Mouse (Mus musculus): ENCODE data around the gene Hoxd11. TPM values are rescaled to one million over a fixed set of nuclear protein-coding genes. Genes with fewer than 3 reads are reported as not detected.
A peak's percentile ranks its signal among the peaks of the same experiment; 100 is the strongest.

The Hoxd11 gene
- polyA plus RNA-seq, 1 experiment from 2014 or later, result 3.6 TPM

DNA sequence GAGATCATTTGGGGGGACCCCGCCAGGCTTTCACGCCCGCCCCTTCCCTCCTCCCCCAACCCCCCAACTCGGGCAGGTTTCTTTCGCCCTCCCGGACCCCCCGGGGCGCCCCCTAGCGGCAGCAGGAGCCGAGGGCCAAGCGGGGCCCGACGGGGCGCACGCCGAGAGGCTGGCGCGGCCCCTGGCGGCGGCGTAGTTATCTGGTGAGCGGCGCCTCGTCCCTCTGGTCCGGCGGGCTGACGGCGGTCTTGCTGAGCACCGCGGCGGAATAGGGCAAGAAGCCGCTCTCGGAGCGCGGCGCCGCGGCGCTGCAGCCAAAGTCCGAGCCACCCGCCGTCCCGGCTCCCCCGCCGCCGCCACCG is 24.0 kb upstream of the Hoxd11 start:
- H3K4me2 ChIP-seq (ENCODE audit: low read length), result peak overlapping the region; percentile 51
- no peaks in the 10 kb centered on the region for H3K9me3 ChIP-seq (ENCODE audit: control insufficient read depth, low read length)
- WGBS, result 2% methylated on average over 25 of the region's 47 CpGs
- peak overlapping the region; percentile 25 for H3K4me3 ChIP-seq (ENCODE audit: low read depth, low read length)
- no peak overlapping the region for H3K9ac ChIP-seq (ENCODE audit: low read length)
- ATAC-seq (replicated peaks; ENCODE audit: low FRiP score, low TSS enrichment, low read depth) (no peak), DNase-seq (ENCODE audit: low spot score) (peak; percentile 61)
- peaks cover 9% of the 10 kb centered on the region for H3K4me1 ChIP-seq (replicated peaks; ENCODE audit: control insufficient read depth, insufficient read depth, low read length)
- peaks cover 96% of the 10 kb centered on the region for H3K27me3 ChIP-seq (replicated peaks; ENCODE audit: control insufficient read depth, insufficient read depth, low read length)
- no peak overlapping the region for H3K27ac ChIP-seq (ENCODE audit: low read depth)
- no peaks in the 10 kb centered on the region for H3K36me3 ChIP-seq (ENCODE audit: control insufficient read depth, insufficient read depth, low read length)

DNA sequence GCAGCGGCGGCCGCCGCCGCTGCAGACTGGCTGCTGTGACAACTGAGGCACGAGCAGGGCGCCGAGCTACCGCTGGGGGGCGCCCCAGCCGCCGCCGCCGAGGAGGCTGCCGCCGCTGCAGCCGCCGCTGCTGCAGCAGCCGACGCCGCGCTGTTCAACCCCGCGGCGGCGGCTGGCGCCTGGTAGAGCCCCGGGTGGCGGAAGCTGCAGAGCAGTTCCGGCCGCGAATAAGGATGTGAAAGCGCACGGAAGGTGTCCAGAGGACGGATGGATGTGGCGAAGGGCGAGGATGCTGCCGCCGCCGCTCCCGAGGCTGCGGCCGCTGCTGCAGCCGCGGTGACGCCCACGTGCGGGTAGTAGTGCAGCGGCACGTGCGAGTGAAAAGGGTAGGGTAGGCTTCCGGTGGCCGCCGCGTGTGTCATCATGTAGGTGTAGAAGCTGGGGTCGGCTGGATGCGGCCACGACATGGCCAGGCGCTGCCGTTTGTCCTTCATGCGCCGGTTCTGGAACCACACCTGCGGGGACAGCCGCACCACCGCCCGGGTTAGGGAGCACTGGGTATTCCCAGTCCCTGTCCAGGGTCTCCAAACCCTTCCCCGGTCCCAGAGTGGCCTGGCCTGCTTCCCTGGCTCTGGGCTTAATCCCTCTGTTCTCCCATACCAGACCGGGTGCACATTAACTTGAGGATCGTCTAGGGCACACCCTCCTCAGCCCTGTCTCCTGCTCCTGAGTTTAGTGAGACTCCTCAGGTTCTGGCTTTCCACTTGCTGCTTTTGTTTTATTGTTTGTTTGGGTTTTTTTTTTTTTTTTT is 23.3 kb upstream of the Hoxd11 start:
- no peak overlapping the region for H3K9ac ChIP-seq (ENCODE audit: low read length)
- H3K36me3 ChIP-seq (ENCODE audit: control insufficient read depth, insufficient read depth, low read length), result no peaks in the 10 kb centered on the region
- no peak overlapping the region for H3K27ac ChIP-seq (ENCODE audit: low read depth)
- H3K4me2 ChIP-seq (ENCODE audit: low read length), result peak overlapping the region; percentile 51
- DNase-seq (ENCODE audit: low spot score) (peak; percentile 78), ATAC-seq (replicated peaks; ENCODE audit: low FRiP score, low TSS enrichment, low read depth) (peak; percentile 48; the same call in 1 of the 2 replicates)
- H3K9me3 ChIP-seq (ENCODE audit: control insufficient read depth, low read length), result no peaks in the 10 kb centered on the region
- peaks cover 96% of the 10 kb centered on the region for H3K27me3 ChIP-seq (replicated peaks; ENCODE audit: control insufficient read depth, insufficient read depth, low read length)
- peaks cover 9% of the 10 kb centered on the region for H3K4me1 ChIP-seq (replicated peaks; ENCODE audit: control insufficient read depth, insufficient read depth, low read length)
- H3K4me3 ChIP-seq (ENCODE audit: low read depth, low read length), result peak overlapping the region; percentile 25
- WGBS, result under 1% methylated on average over 62 of the region's 69 CpGs

DNA sequence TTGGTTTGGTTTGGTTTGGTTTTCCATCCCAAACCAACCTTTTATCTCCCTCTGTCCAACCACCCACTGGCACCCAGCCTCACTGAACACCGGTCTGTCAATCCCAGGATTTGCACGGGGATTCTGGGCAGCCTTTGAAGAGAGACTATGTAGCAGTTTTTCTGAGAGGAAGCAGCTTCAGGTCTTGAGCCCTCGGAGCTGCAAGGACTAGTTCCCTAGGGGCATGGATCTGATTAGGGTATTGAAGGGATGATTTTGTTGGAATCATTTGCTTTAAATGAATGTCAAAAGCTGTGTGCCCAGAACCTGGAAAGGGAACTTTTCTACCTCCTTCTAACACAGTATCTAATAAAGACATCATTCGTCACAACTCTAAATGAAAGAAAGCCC is 22.7 kb upstream of the Hoxd11 start:
- ATAC-seq (replicated peaks; ENCODE audit: low FRiP score, low TSS enrichment, low read depth) (no peak), DNase-seq (ENCODE audit: low spot score) (peak; percentile 74)
- Histone ChIP-seq H3K4me2 (ENCODE audit: low read length) (no peak overlapping the region), H3K4me3 (ENCODE audit: low read depth, low read length) (no peak overlapping the region), H3K27ac (ENCODE audit: low read depth) (no peak overlapping the region), H3K27me3 (replicated peaks; ENCODE audit: control insufficient read depth, insufficient read depth, low read length) (peaks cover 96% of the 10 kb centered on the region), H3K4me1 (replicated peaks; ENCODE audit: control insufficient read depth, insufficient read depth, low read length) (peaks cover 9% of the 10 kb centered on the region), H3K9ac (ENCODE audit: low read length) (no peak overlapping the region), H3K36me3 (ENCODE audit: control insufficient read depth, insufficient read depth, low read length) (no peaks in the 10 kb centered on the region), H3K9me3 (ENCODE audit: control insufficient read depth, low read length) (no peaks in the 10 kb centered on the region)
- 3% methylated on average over 4 of the region's 4 CpGs for whole genome bisulfite sequencing

DNA sequence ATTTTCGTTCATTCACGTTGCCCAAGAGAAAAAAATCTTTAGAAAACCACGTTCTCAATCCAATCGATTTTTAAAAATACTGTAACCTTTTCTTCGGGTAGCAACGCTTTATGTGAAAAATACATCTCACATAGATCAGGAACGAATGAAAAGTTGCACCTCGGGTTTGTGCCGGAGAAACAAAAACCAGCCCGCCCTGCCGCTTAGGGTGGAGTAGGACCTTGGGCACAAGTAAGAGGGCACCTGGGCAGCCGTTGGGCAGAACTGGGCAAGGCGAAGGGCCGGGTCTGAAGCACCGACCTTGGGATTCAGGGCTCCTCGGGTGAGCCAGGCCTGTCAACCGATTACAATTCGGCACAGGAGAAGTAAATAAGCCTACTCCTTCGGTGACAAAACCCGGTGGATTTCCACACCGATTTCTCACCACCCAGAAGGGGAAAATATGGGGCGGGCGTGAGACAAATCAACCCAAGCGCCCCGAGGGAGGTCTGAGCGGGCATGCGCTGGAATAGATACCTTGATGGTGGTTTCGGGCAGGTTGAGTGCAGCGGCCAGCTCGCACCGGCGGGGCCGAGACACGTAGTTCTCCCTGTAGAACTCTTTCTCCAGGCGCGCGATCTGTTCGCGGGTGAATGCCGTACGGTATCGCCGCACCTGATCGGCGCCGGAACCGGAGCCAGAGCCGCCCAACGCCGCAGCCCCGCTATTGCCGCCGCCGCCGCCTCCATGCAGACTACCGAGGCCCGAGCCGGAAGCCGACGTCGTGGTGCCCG is 21.9 kb upstream of the Hoxd11 start:
- DNase-seq (ENCODE audit: low spot score), result peak; percentile 85
- WGBS, result 3% methylated on average over 62 of the region's 62 CpGs
- no peak overlapping the region for H3K9ac ChIP-seq (ENCODE audit: low read length)
- peaks cover 9% of the 10 kb centered on the region for H3K4me1 ChIP-seq (replicated peaks; ENCODE audit: control insufficient read depth, insufficient read depth, low read length)
- H3K4me3 ChIP-seq (ENCODE audit: low read depth, low read length), result peak overlapping the region; percentile 11
- H3K4me2 ChIP-seq (ENCODE audit: low read length), result peak overlapping the region; percentile 18; the same call in 1 of the 2 replicates
- H3K9me3 ChIP-seq (ENCODE audit: control insufficient read depth, low read length), result no peaks in the 10 kb centered on the region
- no peak for ATAC-seq (replicated peaks; ENCODE audit: low FRiP score, low TSS enrichment, low read depth)
- no peak overlapping the region for H3K27ac ChIP-seq (ENCODE audit: low read depth)
- H3K36me3 ChIP-seq (ENCODE audit: control insufficient read depth, insufficient read depth, low read length), result no peaks in the 10 kb centered on the region
- H3K27me3 ChIP-seq (replicated peaks; ENCODE audit: control insufficient read depth, insufficient read depth, low read length), result peaks cover 96% of the 10 kb centered on the region

DNA sequence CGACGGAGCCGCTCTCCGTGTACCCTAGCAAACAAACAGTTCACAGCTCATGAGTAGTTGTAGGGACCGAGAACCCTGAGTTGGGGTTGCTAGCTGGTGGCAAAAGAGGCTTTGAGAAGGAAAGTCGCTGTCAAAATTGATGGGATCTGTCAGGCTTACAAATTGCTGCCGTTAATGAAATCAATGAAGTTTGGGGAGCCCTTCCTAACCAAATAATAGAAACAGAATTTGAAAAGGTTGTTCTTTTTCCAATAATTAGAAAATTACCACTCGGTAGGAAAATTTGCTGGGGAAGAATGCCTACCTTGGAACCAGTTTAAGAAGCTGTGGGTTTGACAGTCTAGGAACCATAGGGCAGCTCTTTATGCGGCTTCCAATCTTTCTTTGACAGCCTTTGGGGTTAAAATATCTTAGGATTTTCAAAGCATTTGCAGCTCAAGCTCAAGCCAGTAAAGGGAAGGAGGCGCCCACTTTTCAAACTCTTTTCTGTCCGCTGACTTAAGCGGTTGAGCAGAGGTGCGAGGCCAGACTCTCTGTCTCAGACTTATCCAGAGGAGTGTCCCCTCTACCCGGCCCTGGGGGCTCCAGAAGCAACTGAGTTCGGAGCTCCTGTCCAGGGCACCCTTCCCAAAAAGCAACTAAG is 21.2 kb upstream of the Hoxd11 start:
- Histone ChIP-seq H3K4me2 (ENCODE audit: low read length) (peak overlapping the region; percentile 18; the same call in 1 of the 2 replicates), H3K9ac (ENCODE audit: low read length) (0 out of 2 replicates have a peak overlapping the region, but pooled peaks have one; percentile 13), H3K4me1 (replicated peaks; ENCODE audit: control insufficient read depth, insufficient read depth, low read length) (peaks cover 9% of the 10 kb centered on the region), H3K9me3 (ENCODE audit: control insufficient read depth, low read length) (no peaks in the 10 kb centered on the region), H3K27ac (ENCODE audit: low read depth) (no peak overlapping the region), H3K27me3 (replicated peaks; ENCODE audit: control insufficient read depth, insufficient read depth, low read length) (peaks cover 97% of the 10 kb centered on the region), H3K36me3 (ENCODE audit: control insufficient read depth, insufficient read depth, low read length) (no peaks in the 10 kb centered on the region), H3K4me3 (ENCODE audit: low read depth, low read length) (peak overlapping the region; percentile 11; the same call in 1 of the 2 replicates)
- DNase-seq (ENCODE audit: low spot score), result no peak
- ATAC-seq (replicated peaks; ENCODE audit: low FRiP score, low TSS enrichment, low read depth), result no peak
- 2% methylated on average over 15 of the region's 15 CpGs for WGBS

DNA sequence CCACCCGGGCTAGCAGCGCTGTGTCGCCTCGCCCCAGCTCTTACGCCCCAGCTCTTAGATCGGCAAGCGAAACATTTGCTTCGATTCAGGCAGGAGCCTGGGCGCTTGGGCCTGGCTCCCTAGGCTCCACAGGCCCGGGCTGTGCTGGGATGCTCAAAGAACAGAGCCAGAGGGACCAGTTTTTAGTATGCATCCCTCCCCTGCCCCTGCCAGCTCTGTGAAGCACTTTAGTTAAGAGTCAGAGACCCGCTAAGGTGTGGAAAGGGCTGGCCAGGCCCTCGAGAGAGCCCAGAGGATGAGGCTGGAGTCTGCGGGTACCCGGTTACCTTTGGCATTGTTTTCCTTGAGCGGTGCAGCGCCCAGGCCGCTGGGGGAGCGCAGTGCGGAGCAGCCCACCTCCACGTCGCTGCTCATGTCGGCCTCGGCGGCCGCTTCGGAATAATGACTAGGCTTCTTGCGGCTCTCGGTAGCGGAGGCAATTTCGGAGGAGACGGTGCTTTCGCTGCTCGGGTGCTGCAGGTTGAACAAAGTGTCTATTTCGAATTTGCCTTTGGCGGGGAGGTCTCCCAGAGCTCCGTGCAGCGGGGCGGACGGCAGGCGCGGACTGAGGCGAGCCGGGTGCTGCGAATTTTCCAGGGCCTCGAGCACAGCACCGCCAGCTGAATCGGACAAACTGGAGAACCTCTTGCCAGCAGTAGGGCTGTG is 20.5 kb upstream of the Hoxd11 start:
- ATAC-seq (replicated peaks; ENCODE audit: low FRiP score, low TSS enrichment, low read depth) (no peak), DNase-seq (ENCODE audit: low spot score) (peak; percentile 84)
- Histone ChIP-seq H3K4me1 (replicated peaks; ENCODE audit: control insufficient read depth, insufficient read depth, low read length) (peaks cover 9% of the 10 kb centered on the region), H3K9ac (ENCODE audit: low read length) (0 out of 2 replicates have a peak overlapping the region, but pooled peaks have one; percentile 13), H3K36me3 (ENCODE audit: control insufficient read depth, insufficient read depth, low read length) (no peaks in the 10 kb centered on the region), H3K4me3 (ENCODE audit: low read depth, low read length) (peak overlapping the region; percentile 3; the same call in 1 of the 2 replicates), H3K4me2 (ENCODE audit: low read length) (no peak overlapping the region), H3K27me3 (replicated peaks; ENCODE audit: control insufficient read depth, insufficient read depth, low read length) (peaks cover 100% of the 10 kb centered on the region), H3K27ac (ENCODE audit: low read depth) (no peak overlapping the region), H3K9me3 (ENCODE audit: control insufficient read depth, low read length) (no peaks in the 10 kb centered on the region)
- WGBS, result 1% methylated on average over 47 of the region's 47 CpGs

DNA sequence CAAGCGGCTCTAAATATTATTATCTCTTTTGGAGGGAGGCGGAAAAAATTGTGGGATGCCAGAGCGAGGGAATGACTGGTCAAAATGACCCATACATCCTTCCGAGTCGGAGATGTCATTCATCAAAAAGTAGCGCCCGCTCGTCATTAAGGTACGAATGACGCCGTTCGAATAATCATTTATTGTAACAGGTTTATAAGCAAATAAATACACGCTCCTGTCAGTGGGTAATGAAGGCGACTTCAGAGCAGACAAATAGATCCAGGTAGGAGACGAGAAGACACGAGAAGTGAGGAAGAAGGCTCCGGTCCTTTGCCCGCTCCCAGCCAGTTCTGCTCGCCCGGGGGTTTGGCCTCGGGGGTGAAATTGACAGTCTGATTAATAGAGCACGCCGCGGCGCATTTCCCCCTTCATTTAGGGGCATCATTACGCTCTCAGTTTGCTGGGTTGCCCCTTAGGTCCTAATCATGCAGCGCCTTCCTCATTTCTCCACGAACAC is 19.8 kb upstream of the Hoxd11 start, which contains the start of gene Evx2:
Evx2 (minus strand) TSS at position 51 of the 499 bp plus-strand sequence.
- Histone ChIP-seq H3K9me3 (ENCODE audit: control insufficient read depth, low read length) (no peaks in the 10 kb centered on the region), H3K27me3 (replicated peaks; ENCODE audit: control insufficient read depth, insufficient read depth, low read length) (peaks cover 100% of the 10 kb centered on the region), H3K9ac (ENCODE audit: low read length) (0 out of 2 replicates have a peak within 1 kb of the TSS, but pooled peaks have one; percentile 13), H3K4me1 (replicated peaks; ENCODE audit: control insufficient read depth, insufficient read depth, low read length) (peaks cover 9% of the 10 kb centered on the region), H3K27ac (ENCODE audit: low read depth) (no peak within 1 kb of the TSS), H3K36me3 (ENCODE audit: control insufficient read depth, insufficient read depth, low read length) (no peaks in the 10 kb centered on the region), H3K4me3 (ENCODE audit: low read depth, low read length) (peak within 1 kb of the TSS; percentile 3; the same call in 1 of the 2 replicates), H3K4me2 (ENCODE audit: low read length) (no peak within 1 kb of the TSS)
- ATAC-seq (replicated peaks; ENCODE audit: low FRiP score, low TSS enrichment, low read depth) (no peak), DNase-seq (ENCODE audit: low spot score) (peak; percentile 76)
- WGBS, result 2% methylated on average over 28 of the region's 28 CpGs
